Mouse (Mus musculus): Measurements from ENCODE around the gene Aldh16a1.

- no peak for TF ChIP-seq CTCF (conservative IDR thresholded peaks at IDR 0.05; ENCODE audit: insufficient read depth, insufficient read length, low read depth, low read length)
- no peak for TF ChIP-seq POLR2A (IDR thresholded peaks at IDR 0.05; ENCODE audit: low read depth, low read length)
These were observed 47.2 kb downstream of the Aldh16a1 start for GRCm38 (mm10) chr7:45107052-45107645.

All from kidney, adult 2 months (tissue).